Mouse (Mus musculus): ENCODE measurements around the gene Ube2o.
"Not testable (repeated sequence)": the region's sequence is repeated elsewhere in the genome, so short reads cannot be mapped to it uniquely, and the experiment has no call there.

Ube2o gene

DNA sequence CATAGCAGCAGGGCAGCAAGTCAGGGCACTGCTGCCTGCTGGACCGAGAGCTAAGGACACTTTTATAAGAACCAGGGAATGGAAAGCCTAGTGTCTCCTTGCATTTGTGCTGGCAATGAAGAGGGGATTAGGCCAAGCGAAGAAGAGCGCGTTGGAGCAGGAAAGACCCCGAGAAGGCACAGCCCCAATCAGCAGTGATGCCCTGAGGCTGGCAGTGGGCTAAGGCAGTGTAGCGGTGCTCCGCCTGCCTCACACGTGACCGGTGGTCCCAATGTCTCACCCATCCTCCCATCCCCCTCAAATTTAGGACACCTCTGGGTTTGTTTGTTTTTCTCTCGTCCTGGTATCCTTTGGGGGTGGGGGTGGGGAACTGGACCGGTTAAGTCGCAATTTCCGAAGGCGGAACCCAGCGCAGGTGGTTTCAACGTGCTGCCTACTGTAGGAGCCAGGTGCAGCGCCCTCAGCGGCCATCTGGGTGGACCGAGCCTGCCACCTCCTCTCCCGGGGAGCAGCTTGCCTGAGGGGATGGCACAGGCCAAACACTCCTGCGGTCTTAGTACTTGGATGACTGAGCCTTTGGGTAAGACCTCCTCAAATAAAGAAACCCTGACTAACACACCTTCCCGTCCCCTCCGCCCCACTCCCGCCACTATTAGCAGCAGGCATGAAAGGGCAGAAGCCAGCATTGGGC lies 65.8 kb downstream of the Ube2o start:
- no peak for DNase-seq (ENCODE audit: inconsistent ontology term)

DNA sequence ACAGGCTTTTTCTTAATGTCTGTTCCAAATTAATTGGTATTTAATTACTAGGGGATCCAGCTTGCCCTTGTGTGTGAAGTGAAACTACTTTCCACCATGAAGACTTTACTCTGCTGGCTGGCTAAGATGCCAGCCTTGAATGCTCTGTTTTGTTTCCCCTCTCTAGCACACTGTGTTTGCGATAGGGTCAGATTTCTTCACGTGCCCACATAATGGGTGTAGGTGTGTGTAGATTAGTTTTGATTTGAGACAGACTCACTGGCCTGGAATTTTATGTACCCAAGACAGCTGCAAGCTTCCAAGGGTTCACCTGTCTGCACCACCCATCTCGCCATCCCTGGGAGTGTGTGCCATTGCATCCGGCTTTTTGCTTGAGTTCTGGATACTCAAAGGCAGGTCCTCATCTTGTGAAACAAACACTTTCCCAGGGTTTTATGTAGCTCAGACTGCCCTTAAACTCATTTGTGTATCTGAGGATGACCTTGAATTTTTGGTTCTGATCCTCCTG lies 67.7 kb downstream of the Ube2o start:
- no peak for DNase-seq (ENCODE audit: inconsistent ontology term)

DNA sequence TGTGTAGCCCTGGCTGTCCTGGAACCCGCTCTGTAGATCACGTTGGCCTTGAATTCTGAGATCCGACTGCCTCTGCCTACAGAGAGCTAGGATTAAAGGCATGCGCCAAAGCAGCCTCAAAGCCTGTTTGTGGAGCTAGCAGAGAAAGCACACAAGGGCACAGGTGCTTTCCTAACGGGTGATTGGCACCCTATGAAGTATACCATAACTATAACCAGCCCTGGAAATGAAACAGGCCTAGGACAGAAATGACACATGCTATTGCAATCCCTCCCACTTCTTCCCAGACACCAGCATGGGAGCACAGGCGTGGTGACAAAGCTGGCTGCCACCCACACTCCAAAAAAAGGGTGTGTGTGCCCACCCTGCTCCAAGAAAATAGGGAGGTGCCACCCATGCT lies 68.3 kb downstream of the Ube2o start:
- DNase-seq (ENCODE audit: inconsistent ontology term), result no peak

DNA sequence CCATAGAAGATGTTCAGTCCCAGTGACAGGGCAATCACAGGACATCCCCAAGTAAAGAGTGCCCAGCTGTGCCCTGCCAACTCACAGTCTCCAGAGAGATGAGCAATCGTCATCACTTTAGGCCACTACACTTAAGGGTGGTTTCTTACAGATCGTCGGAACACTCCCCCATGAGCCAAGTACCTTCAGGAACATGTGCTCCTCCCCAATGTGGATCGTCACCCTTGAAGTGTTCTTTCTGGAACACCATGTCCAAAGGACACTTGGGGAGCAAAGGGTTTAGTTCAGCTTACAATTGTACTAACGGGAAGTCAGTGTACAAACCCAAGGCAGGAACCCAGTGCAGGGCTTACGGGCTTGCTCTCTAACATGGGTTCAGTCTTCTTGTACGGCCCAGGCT lies 69.1 kb downstream of the Ube2o start:
- no peak for DNase-seq (ENCODE audit: inconsistent ontology term)

DNA sequence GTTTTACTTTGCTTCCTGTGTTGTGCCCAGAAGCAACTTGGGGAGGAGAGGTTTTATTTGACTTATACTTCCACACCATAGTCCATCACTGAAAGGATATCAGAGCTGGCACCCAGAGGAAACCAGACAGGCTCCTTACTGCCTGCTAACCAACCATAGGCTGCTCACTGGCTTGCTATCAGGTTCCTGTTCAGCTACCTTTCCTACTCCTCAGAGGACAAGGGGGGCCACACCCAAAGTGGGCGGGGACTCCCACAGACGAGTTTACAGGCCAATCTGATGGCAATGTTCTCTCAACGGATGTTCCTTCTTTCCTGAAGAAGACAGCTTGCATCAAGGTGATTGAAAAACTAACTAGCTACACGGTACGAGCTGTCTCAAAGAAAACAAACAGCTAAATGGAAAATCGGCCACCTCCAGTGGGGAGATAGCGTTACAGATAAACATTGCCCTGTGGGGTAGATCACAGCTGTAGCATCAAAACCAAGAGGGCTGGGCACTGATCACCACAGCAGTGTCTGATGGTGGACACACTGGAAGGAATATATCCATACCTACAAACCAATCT lies 69.9 kb downstream of the Ube2o start:
- DNase-seq (ENCODE audit: inconsistent ontology term), result no peak

DNA sequence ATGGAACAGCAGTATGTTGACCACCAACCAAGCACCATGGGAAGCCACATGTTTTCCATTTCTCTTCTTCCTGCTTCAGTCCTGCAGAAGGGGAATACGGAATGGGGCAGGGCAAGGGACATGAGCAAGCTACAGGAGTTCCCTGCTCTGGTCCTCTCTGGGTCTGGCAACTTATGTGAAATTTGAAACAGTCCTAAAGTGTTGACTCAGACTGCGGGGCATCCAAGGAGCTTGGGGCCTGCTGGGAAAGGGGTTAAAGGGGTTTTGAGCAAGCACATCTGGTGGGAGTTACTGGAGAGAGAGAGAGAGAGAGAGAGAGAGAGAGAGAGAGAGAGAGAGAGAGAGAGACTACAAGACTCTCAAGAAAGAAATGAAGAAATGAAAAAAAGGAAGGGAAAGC lies 72.6 kb downstream of the Ube2o start:
- DNase-seq (ENCODE audit: inconsistent ontology term), result no peak

DNA sequence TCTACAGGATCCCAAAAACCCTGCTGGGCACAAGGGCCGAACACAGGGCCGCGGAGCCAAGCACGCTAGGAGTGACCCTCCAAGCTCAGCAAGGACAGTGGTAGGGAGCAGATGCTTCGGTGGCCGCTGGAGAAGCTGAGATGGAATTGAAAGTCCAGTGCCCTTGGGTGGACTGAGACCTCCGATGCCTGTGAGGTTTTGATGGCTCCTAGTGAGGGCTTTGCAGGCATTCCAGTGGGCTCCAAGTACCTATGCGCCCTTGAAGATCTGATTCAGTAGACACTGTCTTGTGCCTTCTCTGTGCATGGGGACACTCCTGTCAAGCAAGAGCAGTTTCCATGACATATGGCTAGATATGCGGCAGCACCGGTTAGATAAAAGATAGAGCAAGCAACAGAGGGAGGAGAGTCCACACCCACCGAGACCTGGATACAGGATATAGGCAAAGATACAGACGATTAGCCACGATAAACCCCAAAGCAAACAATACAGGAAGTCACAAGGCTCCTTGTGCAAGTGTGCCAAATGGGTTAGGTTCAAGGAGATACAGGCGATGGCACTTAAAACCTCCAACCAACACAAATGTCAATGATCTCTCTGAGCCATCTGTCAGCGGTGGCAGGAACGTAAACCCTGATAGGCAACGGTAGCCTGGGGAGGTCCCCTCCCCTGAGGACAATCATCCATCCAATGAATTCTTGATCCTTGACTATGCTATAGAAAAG lies 74.9 kb downstream of the Ube2o start:
- DNase-seq (ENCODE audit: inconsistent ontology term), result no peak

DNA sequence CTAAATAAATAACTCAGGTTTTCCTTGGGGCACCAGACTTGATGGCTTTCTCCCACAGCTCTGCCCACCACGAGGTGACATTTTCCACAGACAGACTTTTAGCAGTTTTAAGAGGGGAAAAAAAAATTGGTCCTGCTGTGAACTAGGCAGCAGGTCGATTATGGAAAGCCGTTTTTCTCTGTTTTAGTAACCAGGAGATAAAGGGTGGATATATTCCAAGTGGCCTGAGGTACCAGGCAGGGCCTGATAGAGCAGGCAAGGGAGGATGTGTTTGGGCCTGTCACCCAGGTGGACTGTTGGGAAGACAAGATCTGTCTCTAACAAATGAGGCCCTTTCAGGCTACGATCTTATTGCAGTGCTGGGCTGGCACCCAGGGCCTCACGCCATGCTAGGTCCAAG lies 75.7 kb downstream of the Ube2o start:
- no peak for DNase-seq (ENCODE audit: inconsistent ontology term)

DNA sequence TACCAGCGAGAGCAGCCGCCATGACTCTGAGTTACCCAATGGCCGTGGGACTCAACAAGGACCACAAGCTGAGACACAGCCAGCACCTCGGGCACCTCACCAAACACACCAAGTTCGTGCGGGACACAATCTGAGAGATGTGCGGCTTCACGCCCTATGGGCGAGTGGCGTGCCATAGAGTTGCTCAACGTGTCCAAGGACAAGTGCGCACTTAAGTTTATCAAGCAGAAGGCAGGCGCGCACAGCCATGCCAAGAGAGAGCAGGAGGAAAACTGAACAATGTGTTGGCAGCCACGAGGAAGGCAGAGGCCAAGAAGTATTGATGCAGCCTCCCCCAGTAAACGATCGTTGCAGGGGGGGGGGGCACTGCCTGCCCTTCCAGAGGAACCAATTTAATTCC lies 76.7 kb downstream of the Ube2o start:
- no peak for DNase-seq (ENCODE audit: inconsistent ontology term)

DNA sequence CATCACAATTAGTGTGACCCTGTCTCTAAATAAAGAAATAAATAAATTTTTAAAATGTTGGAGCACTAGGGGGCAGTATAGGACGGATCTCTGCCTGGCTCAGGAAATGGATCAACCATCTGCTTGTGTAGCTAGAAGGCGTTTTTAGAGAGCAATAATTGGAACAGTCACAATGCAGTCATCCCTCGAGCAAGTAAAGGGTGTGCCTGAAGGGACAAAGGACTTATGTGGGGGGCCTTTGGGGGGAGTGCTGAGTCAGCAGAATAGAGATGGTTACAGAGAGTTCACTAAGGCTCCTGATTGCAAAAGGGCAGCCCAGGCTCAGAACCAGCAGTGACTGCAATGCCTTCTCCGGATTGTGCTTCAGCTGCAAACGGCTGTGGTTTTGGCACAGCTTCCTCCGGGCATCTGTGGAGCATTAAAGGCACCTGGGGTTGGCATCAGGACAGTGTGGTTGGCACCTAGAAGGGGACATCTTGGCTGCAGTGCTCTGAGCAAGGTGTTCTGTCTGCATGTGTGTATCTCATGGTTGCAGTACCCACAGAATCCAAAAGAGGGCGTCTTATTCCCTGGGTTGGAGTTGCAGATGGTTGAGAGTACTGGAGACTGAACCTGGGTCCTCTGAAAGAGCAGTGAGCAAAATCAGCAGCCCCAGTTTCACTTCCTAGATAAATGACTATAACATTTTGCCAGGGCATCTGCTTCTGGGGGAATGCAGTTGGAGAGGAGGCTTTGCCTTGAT lies 80.1 kb downstream of the Ube2o start:
- peak; percentile 82 for DNase-seq (ENCODE audit: inconsistent ontology term)

DNA sequence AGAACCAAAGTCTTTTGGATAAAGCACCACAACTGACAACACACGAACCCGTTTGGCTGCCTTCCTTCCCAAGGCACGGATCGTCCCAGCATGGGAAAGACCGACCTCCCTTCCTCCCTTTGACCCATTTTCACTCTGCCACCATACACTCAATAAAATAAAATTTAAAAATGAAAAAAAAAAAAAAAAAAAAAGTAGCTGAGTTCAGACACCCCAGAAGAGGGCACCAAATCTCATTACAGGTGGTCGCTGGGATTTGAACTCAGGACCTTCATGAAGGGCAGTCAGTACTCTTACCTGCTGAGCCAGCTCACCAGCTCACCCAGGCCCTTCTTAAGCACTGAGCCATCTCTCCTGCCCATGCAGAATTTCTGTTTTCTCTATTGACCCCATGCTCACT lies 82.2 kb downstream of the Ube2o start:
- DNase-seq (ENCODE audit: inconsistent ontology term), result no peak

DNA sequence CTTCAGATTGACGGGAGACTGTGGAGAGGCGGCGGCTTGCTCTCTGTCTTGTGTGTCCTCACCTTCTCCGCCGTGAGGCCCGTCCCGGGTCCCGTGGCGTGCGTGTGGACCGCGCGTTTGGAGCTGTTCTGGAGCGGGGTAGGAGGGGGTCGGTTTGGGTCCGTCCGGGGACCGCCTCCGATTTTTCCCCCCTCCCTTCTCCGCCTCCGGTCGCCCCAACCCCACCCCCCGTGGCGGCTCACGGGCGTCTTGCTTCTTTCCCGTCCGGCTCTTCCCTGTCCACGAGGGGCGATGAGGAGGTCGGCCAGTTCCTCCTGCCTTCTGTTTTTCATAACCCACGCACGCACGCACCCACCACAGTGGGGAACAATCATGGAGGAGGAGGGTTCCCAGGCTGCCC lies 82.7 kb downstream of the Ube2o start:
- DNase-seq (ENCODE audit: inconsistent ontology term), result no peak

DNA sequence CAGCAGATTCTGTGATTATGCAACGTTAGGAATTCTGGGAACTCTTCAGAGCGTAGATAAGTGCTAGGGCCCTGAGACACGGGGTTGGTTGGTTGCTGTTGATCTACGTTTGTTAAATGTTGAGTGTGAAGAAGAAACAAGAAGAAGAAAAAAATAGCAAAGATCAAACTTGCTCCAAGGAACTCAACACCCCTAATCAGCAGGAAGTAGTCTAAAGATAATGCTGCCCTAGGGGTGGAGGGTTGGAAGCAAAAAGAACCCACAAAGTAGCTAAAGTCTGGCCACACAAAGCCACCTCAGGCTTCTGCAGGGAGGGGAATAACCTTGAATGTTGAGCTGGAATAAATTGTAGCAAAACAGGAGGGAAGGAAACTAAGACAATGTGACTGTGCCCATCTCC lies 83.9 kb downstream of the Ube2o start:
- no peak for DNase-seq (ENCODE audit: inconsistent ontology term)

DNA sequence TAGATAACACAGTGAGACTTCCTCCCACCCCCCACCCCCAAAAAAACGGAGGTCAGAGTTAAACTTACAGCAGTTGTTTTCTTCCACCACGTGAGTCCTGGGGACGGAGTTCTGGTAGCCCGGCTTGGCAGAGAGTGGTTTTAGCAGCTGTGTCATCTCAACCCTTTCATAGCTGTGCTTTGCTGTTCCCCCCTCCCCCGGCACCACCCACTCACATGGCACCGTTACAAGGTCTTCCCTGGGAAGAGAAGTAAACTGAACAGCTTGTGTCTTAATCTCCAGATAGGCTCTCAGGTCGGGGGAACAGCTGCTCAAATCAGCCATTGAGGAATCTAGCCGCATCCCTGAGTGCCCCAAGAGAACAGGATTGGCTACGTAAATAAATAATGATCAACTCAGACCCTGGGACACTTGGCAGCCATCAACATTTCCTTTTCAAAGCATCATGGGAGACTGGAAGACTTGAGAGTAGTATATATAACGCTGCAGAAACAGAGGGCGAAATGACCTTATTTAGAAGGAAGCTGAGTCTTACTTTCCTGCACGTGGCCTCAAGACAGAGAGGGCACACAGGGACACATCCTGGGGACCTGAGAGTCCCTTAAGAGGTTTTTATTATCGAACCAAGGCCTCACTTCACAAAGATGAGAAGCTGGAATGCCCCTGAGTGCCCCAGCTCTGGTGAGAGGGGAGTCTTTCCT lies 86.6 kb downstream of the Ube2o start:
- peak; percentile 87 for DNase-seq (ENCODE audit: inconsistent ontology term)

DNA sequence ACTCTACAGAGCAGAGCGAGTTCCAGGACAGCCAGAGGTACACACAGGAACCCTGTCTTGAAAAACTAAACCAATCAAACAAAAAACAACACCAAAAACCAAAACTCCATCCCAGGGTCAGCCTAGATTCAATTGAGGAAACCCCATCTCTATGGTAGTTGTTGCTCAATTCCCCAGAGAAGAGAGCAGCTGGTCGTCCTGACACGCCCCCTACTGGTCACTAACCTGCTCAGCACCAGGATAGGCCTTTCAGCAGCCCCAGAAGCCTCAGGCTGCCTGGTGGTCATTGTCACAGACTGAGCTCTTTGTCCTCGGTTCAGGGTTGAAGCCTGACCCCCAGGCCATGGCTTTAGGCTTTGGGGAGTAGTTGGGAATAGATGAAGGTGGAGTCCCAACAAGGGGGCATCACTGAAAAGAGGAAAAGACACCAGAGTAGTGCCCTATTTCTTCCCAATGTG lies 87.4 kb downstream of the Ube2o start, which contains the start of gene Prpsap1:
TSS of gene Prpsap1 (minus strand) at position 408 of the 458 bp plus-strand sequence.
- DNase-seq (ENCODE audit: inconsistent ontology term), result peak; percentile 38

DNA sequence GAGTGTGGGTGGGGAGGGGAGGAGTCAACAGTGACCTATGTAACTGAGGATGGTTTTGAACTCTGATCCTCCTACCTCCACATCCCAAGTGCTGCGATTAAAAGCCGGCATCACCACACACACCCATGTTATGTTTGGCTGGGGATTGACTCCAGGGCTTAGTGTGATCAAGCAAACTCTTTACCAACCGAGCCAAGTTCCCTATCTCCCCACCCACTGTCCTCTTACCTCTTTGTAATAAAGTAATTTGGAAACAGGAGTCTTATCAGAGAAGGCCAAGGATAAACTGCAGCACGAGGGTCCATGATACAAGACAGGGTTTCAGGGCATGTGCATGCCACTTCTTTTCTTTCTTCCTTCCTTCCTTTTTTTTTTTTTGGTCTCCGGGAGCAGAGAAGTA lies 88.1 kb downstream of the Ube2o start:
- no peak for DNase-seq (ENCODE audit: inconsistent ontology term)

DNA sequence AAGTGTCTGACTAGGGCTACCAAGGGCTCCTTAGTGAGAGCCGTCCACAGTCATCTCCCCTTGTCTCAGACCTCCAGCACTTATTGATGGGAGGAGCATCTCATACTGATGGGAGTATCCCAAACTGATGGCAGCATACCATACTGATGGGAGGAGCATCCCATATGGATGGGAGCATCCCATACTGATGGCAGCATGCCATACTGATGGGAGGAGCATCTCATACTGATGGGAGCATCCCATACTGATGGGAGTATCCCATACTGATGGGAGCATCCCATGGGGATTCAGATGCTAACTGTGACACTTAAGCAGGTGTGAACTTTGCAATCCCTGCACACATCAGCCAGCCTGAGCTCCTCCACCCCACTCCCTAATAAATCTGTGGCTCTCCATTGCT lies 88.7 kb downstream of the Ube2o start:
- not testable (repeated sequence) for DNase-seq (ENCODE audit: inconsistent ontology term)

DNA sequence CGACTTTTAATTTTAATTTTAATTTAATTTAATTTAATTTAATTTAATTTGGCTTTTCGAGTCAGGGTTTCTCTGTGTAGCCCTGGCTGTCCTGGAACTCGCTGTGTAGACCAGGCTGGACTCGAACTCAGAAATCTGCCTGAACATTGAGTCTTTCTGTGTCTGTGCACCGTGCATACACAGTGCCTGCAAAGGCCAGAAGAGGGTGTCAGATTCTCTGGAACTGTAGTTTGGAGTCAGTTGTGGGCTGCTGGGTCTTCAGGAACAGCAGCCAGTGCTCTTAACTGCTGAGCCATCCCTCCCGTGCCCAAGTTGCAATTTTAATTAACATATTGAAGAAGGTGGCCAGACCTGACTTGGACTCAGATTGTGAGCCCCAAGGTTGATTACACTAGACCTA lies 89.9 kb downstream of the Ube2o start:
- DNase-seq (ENCODE audit: inconsistent ontology term), result no peak

DNA sequence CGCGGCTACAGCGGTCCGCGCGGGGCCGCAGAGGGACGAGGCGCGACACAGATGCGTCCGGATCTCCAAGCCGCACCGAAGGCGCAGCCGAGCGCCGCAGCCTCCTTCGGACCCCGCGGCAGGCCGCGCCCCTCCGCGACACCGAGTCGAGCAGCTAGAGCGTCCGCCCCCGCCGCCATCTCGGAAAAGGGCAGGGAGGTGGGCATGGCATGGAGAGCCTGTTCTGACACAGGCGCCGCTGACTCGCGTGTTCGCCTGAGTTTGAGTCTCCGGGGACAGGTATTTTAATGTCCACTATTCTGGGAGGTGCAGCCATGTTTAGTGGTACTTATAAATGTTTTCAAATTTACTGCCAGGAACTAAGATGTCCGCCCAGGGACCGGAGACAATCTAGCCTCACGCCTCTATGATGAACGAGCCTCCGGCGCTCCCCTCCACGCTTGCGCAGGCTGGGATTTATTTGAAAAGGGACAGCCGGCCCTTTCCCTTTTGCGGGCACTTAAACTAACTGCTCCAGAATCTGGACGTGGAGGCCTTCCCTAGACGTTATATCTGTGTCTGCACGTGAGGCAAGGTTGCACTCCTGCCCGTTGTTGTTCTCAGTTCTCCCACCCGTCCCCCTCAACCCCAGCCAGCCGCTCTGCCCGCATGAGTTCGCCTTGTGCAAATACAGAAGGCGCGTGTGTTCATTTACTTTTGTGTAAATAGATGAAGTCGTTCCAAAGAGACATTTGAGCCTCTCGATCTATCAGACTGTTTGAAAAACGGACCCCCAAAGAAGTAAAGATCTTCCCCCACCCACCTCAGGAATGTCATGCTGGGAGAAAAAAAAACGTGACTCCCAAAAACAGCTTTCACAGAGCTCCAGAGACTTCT lies 90.8 kb downstream of the Ube2o start:
- DNase-seq (ENCODE audit: inconsistent ontology term), result peak; percentile 95

DNA sequence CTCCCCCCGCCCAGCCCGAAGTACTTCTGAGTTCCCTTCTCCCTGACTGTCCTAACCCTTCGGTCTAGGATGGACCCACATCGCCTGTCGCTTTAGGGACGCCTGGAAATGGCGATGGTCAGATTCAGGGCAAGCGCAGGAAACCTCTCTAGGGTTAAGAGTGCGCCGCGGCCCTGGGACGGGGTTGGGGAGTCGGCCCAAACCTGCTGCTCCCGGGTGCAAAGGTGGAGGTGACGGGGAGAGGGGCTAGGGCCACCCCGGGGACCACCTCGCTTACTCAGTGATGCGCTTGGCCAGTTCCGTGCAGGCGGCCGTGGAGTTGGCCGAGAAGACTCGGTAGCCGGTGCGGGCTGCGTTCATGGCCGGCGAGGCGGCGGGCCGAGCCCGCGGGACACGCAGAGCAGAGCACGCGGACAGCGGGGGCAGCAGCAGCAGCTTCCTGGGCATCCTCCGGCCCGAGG lies 91.4 kb downstream of the Ube2o start:
- no peak for DNase-seq (ENCODE audit: inconsistent ontology term)

Data from Muller cell, postnatal 12 days (primary cell).